Mouse (Mus musculus) layer of hippocampus, adult 9-11 months (tissue): ENCODE measurements at regions not wholly inside any gene's neighbourhood (a gene's known extent, or its start where the extent isn't known, plus 50 kb on each side); places are given as distances from the start of the nearest gene placed in this dataset.
"Not testable (repeated sequence)": the region's sequence is repeated elsewhere in the genome, so short reads cannot be mapped to it uniquely, and the experiment has no call there.

Experiments
- DNase-seq: peaks from one replicate; pipeline ENCODE4 v3.0.0; 2022

GRCm38 (mm10) chr1:184669173-184669572, 63.2 kb downstream of the Hlx start:
- DNase-seq, result not testable (repeated sequence)

DNA sequence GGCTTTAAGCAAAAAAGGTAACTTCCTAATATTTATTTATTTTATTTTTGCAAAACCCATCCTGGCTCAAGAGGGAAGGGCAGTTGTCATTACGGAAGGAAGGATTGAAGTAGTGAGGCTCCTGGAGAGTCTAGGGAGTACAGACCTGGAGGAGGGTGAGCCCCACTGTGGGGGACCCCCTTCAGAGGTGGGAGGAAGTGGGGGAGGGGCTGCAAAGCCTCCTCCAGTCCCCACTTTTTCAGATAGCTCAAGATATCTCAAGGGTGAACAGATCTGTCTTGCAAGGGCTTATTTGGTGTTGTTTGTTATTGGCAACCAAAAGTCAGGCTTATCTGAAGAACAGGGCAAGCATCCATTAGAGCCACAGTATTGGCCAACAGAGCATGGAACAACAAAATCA, 64.0 kb downstream of the Hlx start:
- no peak for DNase-seq

DNA sequence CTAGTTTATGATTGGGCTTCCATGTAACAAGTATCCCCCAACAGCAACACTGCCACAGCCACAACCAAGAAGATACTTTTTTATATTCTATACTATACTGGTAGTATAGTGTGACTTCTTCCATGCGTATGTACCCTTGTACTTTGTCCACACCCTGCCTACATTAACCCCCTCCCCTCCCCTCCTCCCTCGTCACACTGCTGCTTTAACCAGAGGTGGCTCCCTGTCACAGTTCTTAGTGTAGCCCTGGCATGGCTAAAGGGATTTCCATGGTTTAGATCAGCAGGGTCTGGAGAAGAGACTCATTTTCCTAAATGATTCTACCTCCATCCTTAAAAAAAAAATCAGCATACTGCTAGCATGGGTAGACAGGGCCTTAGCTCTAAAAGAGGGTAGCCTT, 64.4 kb downstream of the Hlx start:
- DNase-seq, result no peak

- no peak for DNase-seq
Observed at GRCm38 (mm10) chr1:184665243-184665642, 67.2 kb downstream of the Hlx start.

DNA sequence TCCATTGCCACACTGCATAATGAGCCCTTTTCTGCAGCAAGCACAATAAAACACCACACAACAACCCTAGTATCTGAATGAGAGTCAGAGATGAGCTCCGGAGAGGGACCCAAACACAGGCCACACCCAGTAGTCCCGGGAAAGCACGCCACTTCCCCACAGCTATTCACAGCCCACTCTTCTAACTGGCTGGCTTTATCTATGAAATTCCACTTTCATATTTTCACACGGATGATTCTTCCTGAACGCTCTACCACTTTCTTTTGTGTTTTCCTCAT, 68.4 kb downstream of the Hlx start:
- DNase-seq, result no peak

DNA sequence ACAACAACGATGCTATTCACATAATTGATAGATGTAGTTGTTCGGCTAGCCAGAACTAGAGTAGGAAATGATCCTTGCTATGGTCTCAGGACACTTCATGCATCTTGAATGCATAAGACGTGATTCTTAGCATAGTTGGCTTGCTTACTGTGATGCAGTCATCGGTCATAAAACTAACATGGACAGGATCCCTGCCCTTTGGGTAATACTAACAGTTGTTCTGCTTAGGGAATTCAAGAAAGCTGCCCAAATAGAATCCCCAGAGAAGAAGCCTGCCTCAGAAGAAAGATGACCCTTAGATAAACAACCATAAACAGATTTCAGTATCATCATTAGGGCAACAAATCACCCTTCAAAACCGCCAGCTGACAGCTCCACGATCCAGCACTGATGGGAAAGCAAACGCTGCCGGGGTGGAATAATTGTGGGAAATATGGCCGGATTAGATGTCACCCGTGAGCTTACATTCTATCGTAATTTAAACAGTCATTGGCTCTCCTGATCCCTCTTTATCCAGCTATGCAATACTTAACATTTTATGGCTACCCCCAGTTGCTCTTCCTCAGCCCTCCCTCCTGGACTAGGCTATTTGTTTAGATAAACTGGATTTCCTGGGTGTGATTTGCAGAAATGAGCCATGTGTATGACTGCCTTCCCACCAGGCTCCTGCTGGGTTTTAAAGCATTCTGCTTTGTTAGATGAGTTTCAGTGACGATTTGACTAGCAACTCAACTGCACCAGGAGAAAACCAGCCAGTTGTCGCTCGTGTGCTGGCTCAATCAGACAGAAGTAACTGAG, 68.9 kb downstream of the Hlx start:
- DNase-seq, result no peak

GRCm38 (mm10) chr1:184650541-184651105, 81.8 kb downstream of the Hlx start:
- no peak for DNase-seq

DNA sequence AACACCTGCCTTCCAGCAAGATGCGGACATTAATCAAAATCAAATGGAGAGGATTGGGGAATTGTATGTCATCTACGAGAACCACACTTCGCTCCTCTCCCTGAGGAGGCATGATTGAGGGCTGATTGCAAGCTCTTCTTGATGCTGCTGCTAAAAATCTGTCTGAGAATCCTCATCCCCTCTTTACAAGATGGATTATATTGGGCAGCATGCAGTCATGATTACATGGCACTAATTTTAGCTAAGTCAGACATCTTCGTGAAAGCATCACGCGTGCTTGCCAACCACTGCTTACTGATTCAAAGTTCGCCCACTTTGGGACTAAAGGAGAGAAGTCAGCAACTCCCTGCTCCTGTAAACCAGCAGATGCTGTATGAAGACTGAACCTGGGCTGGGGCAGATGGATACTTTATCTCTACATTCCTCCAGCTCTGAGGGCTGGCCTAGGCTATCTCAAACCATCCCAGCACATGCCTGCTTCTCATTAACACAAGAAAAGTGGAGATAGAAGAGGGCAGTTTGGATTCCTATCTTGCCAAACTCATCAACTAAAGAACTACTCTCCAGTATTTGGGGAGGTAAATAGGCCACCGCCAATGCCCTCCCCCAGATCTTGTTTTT, 84.4 kb downstream of the Hlx start:
- no peak for DNase-seq

GRCm38 (mm10) chr1:184644767-184645598, 87.4 kb downstream of the Hlx start:
- no peak for DNase-seq

DNA sequence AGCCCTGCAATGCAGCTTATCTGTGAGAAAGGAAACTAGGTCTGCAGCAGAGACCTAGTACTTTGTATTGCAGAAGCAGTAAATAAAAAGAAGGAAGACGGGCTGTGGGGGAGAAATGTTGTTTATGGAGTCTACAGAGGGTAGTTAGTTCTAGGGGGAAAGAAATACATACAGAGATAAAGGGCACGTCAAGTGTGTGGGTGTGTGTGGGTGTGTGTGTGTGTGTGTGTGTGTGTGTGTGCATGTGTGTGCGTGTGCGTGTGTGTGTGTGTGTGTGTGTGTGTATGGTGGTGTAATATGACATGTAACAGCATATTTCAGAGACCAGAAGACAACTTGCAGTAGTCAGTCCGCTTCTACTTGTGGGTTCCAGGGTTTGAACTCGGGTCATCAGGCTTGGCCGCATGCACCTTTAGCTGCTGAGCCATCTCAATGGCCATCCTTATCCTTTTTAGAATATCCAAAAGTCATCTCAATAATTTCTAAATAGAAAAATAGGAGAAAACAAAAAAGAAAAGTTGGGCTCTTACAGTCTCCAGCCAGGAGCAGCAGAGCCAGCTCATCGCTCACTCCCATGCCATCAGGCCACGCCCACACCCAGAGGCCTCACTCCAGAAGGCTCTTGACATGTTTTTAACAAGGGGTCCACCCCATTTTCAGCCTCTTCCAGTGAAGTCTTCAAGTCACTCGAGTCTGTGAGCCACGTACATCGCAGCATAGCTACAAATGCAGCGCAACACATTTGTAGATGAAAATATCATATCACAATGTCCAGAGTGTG, 101.5 kb downstream of the Hlx start:
- no peak for DNase-seq

- DNase-seq, result no peak
Observed at GRCm38 (mm10) chr1:184629194-184629593, 103.2 kb downstream of the Hlx start.

DNA sequence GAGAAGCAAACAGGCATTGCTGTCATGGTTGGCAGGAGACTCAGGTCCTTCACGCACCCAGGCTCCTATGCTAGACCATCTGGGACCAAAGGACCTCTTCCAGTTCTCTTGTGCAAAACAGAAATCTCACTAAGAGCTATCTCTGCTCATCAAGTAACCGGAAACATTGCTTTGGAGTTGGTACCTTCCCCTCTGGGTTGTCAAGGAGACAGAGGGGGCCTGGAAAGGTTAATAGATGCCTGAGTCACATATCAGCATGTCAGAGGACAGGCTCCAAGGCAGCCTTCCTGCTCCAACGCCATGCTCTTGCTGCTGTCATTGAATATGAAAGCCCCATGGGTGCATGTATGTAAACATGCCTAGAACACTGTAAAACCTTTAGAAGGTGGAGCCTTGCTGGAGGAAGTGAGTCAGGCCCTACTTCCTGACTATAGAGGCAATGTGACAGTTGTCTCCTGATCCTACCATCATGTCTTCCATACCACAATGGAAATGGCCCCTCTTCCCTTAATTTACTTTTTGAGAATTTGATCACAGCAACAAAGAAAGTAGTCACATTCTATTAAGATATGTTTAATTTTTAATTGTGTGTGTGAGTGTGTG, 103.8 kb downstream of the Hlx start:
- no peak for DNase-seq

GRCm38 (mm10) chr1:184622462-184622861, 110.0 kb downstream of the Hlx start:
- DNase-seq, result peak; percentile 48

GRCm38 (mm10) chr1:184621950-184622349, 110.5 kb downstream of the Hlx start:
- DNase-seq, result no peak

DNA sequence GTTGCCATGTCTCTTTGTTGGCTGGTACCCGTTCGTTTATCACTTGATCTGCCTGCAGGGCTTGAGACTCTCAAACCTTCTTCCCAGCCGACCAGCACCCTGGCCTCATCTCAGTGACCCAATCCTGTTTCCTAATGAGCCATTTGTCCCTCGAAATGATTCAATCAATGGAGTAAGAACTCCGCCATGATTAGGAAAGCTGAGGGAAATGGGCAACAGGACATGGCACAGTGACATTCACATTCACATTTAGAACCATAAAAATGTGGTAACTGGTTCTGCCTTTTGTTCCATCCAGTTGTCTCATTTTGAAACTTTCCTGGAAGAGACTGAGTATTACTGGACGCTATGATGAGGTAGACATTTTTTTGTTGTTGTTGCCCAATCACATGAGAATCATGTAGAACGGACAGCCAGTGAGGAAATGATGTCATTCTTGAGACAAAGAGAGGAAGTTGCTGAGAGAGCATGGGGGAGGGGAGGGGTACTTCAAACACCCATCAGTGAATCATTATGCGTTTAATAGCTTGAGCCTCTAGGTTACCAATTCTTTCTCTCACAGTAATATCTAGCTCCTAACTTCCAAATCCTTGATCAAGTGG, 114.5 kb downstream of the Hlx start:
- no peak for DNase-seq

DNA sequence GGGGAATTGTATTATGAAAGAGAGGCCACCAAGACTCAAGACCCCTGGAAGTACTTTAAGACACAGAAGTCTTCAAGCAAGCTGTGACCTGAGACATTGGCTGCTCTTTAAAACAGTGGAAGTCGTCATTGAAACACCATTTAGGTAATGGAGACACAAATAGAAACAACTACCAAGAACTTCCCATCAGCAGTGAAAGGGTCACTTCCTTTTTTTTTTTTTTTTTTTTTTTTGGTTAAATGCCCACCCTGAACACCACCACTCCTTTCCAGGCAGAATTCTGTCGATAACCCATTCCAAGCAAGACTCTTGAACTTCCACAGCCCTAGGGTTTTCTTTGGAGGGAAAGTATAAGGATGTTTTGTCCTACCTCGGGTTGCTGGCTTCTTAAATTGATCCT, 116.4 kb downstream of the Hlx start:
- no peak for DNase-seq

- peak; percentile 16 for DNase-seq
Observed at GRCm38 (mm10) chr1:184614699-184615415, 117.6 kb downstream of the Hlx start.

DNA sequence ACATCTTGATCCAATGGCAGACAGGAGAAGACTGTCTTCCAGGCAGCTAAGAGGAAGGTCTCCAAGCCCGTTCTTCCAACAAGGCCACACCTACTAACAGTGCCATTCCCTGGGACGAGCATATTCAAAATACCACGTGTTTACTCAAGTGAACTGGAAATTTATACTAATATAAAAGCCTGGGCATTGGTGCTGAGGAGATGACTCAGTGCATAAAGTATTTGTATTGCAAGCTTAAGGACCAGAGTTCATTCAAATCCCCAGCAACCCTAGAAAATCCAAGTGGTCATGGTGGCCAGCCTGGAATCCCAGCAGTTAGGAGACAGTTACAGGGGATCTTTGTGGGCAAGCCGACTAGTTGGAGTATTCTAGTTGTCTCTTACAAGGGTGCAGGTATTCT, 119.5 kb downstream of the Hlx start:
- DNase-seq, result no peak

DNA sequence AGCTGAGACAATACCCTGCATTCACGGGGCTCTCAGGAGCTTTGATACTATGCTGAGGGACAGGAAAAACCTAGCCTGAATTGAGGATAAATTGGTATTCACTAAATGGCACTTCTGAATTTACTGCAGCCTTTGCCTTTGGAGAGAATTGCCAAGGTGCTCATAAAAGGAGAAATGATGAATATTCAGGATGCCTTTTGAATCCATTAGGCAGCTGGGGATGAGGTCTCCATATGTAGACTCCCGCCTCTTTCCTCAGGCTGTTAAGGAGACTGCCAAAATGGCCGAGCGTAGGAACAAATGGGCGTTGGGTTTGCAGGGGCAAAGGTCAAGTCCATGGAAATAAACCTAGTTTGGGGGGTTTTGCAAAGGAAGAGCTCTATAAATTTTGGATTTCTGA, 123.5 kb downstream of the Hlx start:
- DNase-seq, result no peak

DNA sequence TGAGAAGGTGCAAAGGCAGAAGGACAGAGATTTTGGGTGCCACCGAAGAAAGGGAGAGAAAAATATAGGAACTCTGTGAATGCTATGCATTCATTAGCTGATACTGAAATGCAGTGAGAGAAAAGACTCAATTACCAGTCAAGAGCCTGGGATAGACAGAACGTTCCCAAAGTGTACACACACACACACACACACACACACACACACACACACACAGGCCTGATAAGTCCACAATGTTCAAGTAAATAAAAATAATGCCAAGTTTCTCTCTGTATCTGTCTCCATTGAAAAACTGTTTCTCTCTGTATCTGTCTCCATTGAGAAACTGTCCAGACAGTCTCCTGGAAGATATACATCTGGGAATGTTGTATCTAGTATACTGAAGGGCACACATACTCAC, 124.1 kb downstream of the Hlx start:
- DNase-seq, result no peak

- DNase-seq, result no peak
Observed at GRCm38 (mm10) chr1:184606541-184606940, 125.9 kb downstream of the Hlx start.
